Mouse (Mus musculus): ENCODE data around the gene Csad. TPM values are rescaled to one million over a fixed set of nuclear protein-coding genes. Genes with fewer than 3 reads are reported as not detected.

Gene Csad
- total RNA-seq, 1 experiment = 47.3 TPM

GRCm38 (mm10) chr15:102167620-102168021 lies 36.9 kb downstream of the Csad start:
- Histone ChIP-seq H3K27ac (ENCODE audit: insufficient read depth, low read depth, low read length, poor library complexity, severe bottlenecking) (no peak overlapping the region; the same call in 1 of the 2 replicates), H3K9ac (ENCODE audit: insufficient read depth, low read depth, low read length, poor library complexity, severe bottlenecking) (no peak overlapping the region), H3K9me3 (ENCODE audit: control insufficient read depth, insufficient read depth, low read depth, low read length) (no peaks in the 10 kb centered on the region), H3K4me3 (ENCODE audit: insufficient read depth in 1 of 2, low read depth in 1 of 2, low read length in 2 of 2, poor library complexity in 1 of 2, severe bottlenecking in 1 of 2) (no peak overlapping the region), H3K36me3 (ENCODE audit: control insufficient read depth, insufficient read depth, low read length, poor library complexity, severe bottlenecking) (0 out of 2 replicates have a peak, but pooled peaks cover 1% of the 10 kb centered on the region), H3K4me1 (ENCODE audit: control insufficient read depth in 2 of 2, insufficient read depth in 2 of 2, low read length in 2 of 2, poor library complexity in 1 of 2) (no peaks in the 10 kb centered on the region)
- in situ Hi-C loops (cut with MboI; ENCODE audit: low sequenced_read_pairs in 2 of 2, unreplicated experiment in 2 of 2) = no loop called here
- no peak for TF ChIP-seq MAFK (IDR thresholded peaks at IDR 0.05; ENCODE audit: insufficient read depth, low read depth, low read length)
- no peak for TF ChIP-seq CHD2 (IDR thresholded peaks at IDR 0.05; ENCODE audit: low read depth, low read length)
- TF ChIP-seq HCFC1 (IDR thresholded peaks at IDR 0.05; ENCODE audit: borderline replicate concordance, insufficient read depth, low read length) = no peak
- no peak for TF ChIP-seq ZC3H11A (IDR thresholded peaks at IDR 0.05; ENCODE audit: borderline replicate concordance, low read depth, low read length)
- no peak for TF ChIP-seq ZNF384 (IDR thresholded peaks at IDR 0.05; ENCODE audit: low read depth, low read length)
- DNase-seq (ENCODE audit: low read depth, low spot score) = no peak

DNA sequence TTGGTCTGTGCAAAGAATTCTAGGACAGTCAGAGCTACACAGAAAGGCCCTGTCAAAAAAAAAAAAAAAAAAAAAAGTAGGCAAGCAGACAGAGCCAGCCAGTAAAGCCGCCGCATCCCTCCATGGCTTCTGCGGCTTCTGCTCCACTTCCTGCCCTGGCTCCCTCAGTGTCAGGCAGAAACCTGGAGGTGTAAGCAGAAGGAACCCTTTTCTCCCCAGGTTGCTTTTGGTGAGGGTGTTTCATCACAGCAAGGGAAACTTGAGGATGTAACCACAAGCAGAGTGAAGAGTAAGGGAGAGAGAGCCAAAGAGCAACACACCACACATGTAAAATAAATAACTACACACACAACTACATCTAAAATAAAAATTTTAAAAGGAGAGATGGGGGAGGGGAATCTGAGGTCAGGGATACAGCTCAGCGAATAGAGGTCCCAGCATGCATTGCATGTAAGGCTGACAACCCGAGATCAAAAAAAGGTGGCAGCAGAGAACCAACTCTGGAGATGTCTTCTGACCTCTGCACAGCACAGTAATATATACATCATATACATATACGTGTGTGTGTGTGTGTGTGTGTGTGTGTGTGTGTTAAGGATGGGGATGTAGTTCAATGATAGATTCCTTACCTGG lies 38.9 kb downstream of the Csad start:
- Histone ChIP-seq H3K9me3 (ENCODE audit: control insufficient read depth, insufficient read depth, low read depth, low read length) (no peaks in the 10 kb centered on the region), H3K27ac (ENCODE audit: insufficient read depth, low read depth, low read length, poor library complexity, severe bottlenecking) (no peak overlapping the region), H3K9ac (ENCODE audit: insufficient read depth, low read depth, low read length, poor library complexity, severe bottlenecking) (no peak overlapping the region), H3K36me3 (ENCODE audit: control insufficient read depth, insufficient read depth, low read length, poor library complexity, severe bottlenecking) (0 out of 2 replicates have a peak, but pooled peaks cover 1% of the 10 kb centered on the region), H3K4me3 (ENCODE audit: insufficient read depth in 1 of 2, low read depth in 1 of 2, low read length in 2 of 2, poor library complexity in 1 of 2, severe bottlenecking in 1 of 2) (no peak overlapping the region), H3K4me1 (ENCODE audit: control insufficient read depth in 2 of 2, insufficient read depth in 2 of 2, low read length in 2 of 2, poor library complexity in 1 of 2) (peaks cover 4 to 13% of the 10 kb centered on the region in 2 experiments; a peak in 2 of 4 replicates)
- no peak for TF ChIP-seq MAFK (IDR thresholded peaks at IDR 0.05; ENCODE audit: insufficient read depth, low read depth, low read length)
- no peak for TF ChIP-seq CHD2 (IDR thresholded peaks at IDR 0.05; ENCODE audit: low read depth, low read length)
- no peak for TF ChIP-seq ZC3H11A (IDR thresholded peaks at IDR 0.05; ENCODE audit: borderline replicate concordance, low read depth, low read length)
- TF ChIP-seq HCFC1 (IDR thresholded peaks at IDR 0.05; ENCODE audit: borderline replicate concordance, insufficient read depth, low read length) = no peak
- TF ChIP-seq ZNF384 (IDR thresholded peaks at IDR 0.05; ENCODE audit: low read depth, low read length) = no peak
- in situ Hi-C loops (cut with MboI; ENCODE audit: low sequenced_read_pairs in 2 of 2, unreplicated experiment in 2 of 2) = no loop called here
- no peak for DNase-seq (ENCODE audit: low read depth, low spot score)

- DNase-seq (ENCODE audit: low read depth, low spot score) = no peak
- H3K9me3 ChIP-seq (ENCODE audit: control insufficient read depth, insufficient read depth, low read depth, low read length) = no peaks in the 10 kb centered on the region
- no peak overlapping the region for H3K27ac ChIP-seq (ENCODE audit: insufficient read depth, low read depth, low read length, poor library complexity, severe bottlenecking)
- TF ChIP-seq ZC3H11A (IDR thresholded peaks at IDR 0.05; ENCODE audit: borderline replicate concordance, low read depth, low read length) (no peak), HCFC1 (IDR thresholded peaks at IDR 0.05; ENCODE audit: borderline replicate concordance, insufficient read depth, low read length) (no peak), CHD2 (IDR thresholded peaks at IDR 0.05; ENCODE audit: low read depth, low read length) (no peak), ZNF384 (IDR thresholded peaks at IDR 0.05; ENCODE audit: low read depth, low read length) (no peak), MAFK (IDR thresholded peaks at IDR 0.05; ENCODE audit: insufficient read depth, low read depth, low read length) (no peak)
- H3K4me3 ChIP-seq (ENCODE audit: insufficient read depth in 1 of 2, low read depth in 1 of 2, low read length in 2 of 2, poor library complexity in 1 of 2, severe bottlenecking in 1 of 2) = no peak overlapping the region
- no peaks in the 10 kb centered on the region for H3K36me3 ChIP-seq (ENCODE audit: control insufficient read depth, insufficient read depth, low read length, poor library complexity, severe bottlenecking)
- H3K4me1 ChIP-seq (ENCODE audit: control insufficient read depth in 2 of 2, insufficient read depth in 2 of 2, low read length in 2 of 2, poor library complexity in 1 of 2) = peaks cover 4 to 15% of the 10 kb centered on the region in 2 experiments; a peak in 2 of 4 replicates
- no peak overlapping the region for H3K9ac ChIP-seq (ENCODE audit: insufficient read depth, low read depth, low read length, poor library complexity, severe bottlenecking)
- in situ Hi-C loops (cut with MboI; ENCODE audit: low sequenced_read_pairs in 2 of 2, unreplicated experiment in 2 of 2) = no loop called here
These were observed 40.4 kb downstream of the Csad start for GRCm38 (mm10) chr15:102163900-102164693.

GRCm38 (mm10) chr15:102160415-102161060 lies 44.0 kb downstream of the Csad start:
- DNase-seq (ENCODE audit: low read depth, low spot score) = peak; percentile 25
- peak overlapping the region; percentile 47 to 58 for H3K4me3 ChIP-seq (ENCODE audit: insufficient read depth in 1 of 2, low read depth in 1 of 2, low read length in 2 of 2, poor library complexity in 1 of 2, severe bottlenecking in 1 of 2)
- no peaks in the 10 kb centered on the region for H3K9me3 ChIP-seq (ENCODE audit: control insufficient read depth, insufficient read depth, low read depth, low read length)
- H3K9ac ChIP-seq (ENCODE audit: insufficient read depth, low read depth, low read length, poor library complexity, severe bottlenecking) = peak overlapping the region; percentile 51
- no peak overlapping the region for H3K27ac ChIP-seq (ENCODE audit: insufficient read depth, low read depth, low read length, poor library complexity, severe bottlenecking)
- no peaks in the 10 kb centered on the region for H3K36me3 ChIP-seq (ENCODE audit: control insufficient read depth, insufficient read depth, low read length, poor library complexity, severe bottlenecking)
- peaks cover 6 to 35% of the 10 kb centered on the region in 2 experiments; a peak in 2 of 4 replicates for H3K4me1 ChIP-seq (ENCODE audit: control insufficient read depth in 2 of 2, insufficient read depth in 2 of 2, low read length in 2 of 2, poor library complexity in 1 of 2)
- TF ChIP-seq ZC3H11A (IDR thresholded peaks at IDR 0.05; ENCODE audit: borderline replicate concordance, low read depth, low read length) (no peak), CHD2 (IDR thresholded peaks at IDR 0.05; ENCODE audit: low read depth, low read length) (no peak), MAFK (IDR thresholded peaks at IDR 0.05; ENCODE audit: insufficient read depth, low read depth, low read length) (no peak), ZNF384 (IDR thresholded peaks at IDR 0.05; ENCODE audit: low read depth, low read length) (no peak), HCFC1 (IDR thresholded peaks at IDR 0.05; ENCODE audit: borderline replicate concordance, insufficient read depth, low read length) (no peak)
- in situ Hi-C loops (cut with MboI; ENCODE audit: low sequenced_read_pairs in 2 of 2, unreplicated experiment in 2 of 2) = no loop called here

Measured in ES-E14 (cell line).